Mouse (Mus musculus): ENCODE measurements around the gene Mrpl33.

- TF ChIP-seq CTCF (IDR thresholded peaks at IDR 0.05; ENCODE audit: borderline replicate concordance, insufficient read depth, low read depth, low read length) (no peak), POLR2A (IDR thresholded peaks at IDR 0.05; ENCODE audit: borderline replicate concordance, insufficient read depth, low read length) (no peak)
Observed at GRCm38 (mm10) chr5:31601162-31601722, 4.5 kb downstream of the Mrpl33 start.
